Mouse (Mus musculus) midbrain, postnatal 0 days (tissue): ENCODE data around the gene Wdr34. TPM values are rescaled to one million over a fixed set of nuclear protein-coding genes. Genes with fewer than 3 reads are reported as not detected.

Experiments
- ATAC-seq: fragments of 200-750 bp; cut with Nextera tagmentation; 2 replicates; pipeline ENCODE4 v1.8.0; 2017; ENCODE audit warnings: moderate number of reproducible peaks, mild to moderate bottlenecking, moderate TSS enrichment, moderate library complexity; ENCODE audit not compliant: low FRiP score
- DNase-seq: peaks from one replicate; pipeline ENCODE4 v3.0.0-alpha.2; 2015; ENCODE audit warnings: low spot score
- H3K27ac ChIP-seq: fragments of 300-500 bp; sonication (generic); 2 replicates; pipeline ENCODE4 v1.5.1; 2014; ENCODE audit warnings: low read depth, mild to moderate bottlenecking, low read length, mixed read lengths
- H3K27me3 ChIP-seq: fragments of 300-500 bp; sonication (generic); 2 replicates; pipeline ENCODE4 v1.6.1; 2014; ENCODE audit warnings: low read length, control low read depth, mixed read lengths; ENCODE audit not compliant: insufficient read depth
- H3K36me3 ChIP-seq: fragments of 300-500 bp; sonication (generic); 2 replicates; pipeline ENCODE4 v1.6.1; 2014; ENCODE audit warnings: low read length, control low read depth, mixed read lengths; ENCODE audit not compliant: insufficient read depth
- H3K4me1 ChIP-seq: fragments of 300-500 bp; sonication (generic); 2 replicates; pipeline ENCODE4 v1.6.1; 2014; ENCODE audit warnings: mild to moderate bottlenecking, control low read depth, antibody characterized with exemption, low read length, mixed read lengths; ENCODE audit not compliant: insufficient read depth
- H3K4me2 ChIP-seq: fragments of 300-500 bp; sonication (generic); 2 replicates; pipeline ENCODE4 v1.6.1; 2014; ENCODE audit warnings: low read depth, mild to moderate bottlenecking, low read length, mixed read lengths; ENCODE audit not compliant: poor library complexity, severe bottlenecking
- H3K4me3 ChIP-seq: fragments of 300-500 bp; sonication (generic); 2 replicates; pipeline ENCODE4 v1.5.1; 2014; ENCODE audit warnings: low read depth, mild to moderate bottlenecking, low read length, moderate library complexity
- H3K9ac ChIP-seq: fragments of 300-500 bp; sonication (generic); replicated peaks from 2 replicates; pipeline ENCODE4 v1.6.1; 2014; ENCODE audit warnings: mild to moderate bottlenecking, low read length, moderate library complexity, mixed read lengths; ENCODE audit not compliant: poor library complexity, severe bottlenecking
- H3K9me3 ChIP-seq: fragments of 300-500 bp; sonication (generic); 2 replicates; pipeline ENCODE4 v1.6.1; 2016; ENCODE audit warnings: low read length, control low read depth
- CTCF ChIP-seq: IDR thresholded peaks from 2 replicates; pipeline ENCODE4 v1.5.1; 2016; ENCODE audit warnings: antibody characterized with exemption, mild to moderate bottlenecking
- WGBS: fragments of 180-500 bp; shearing (Covaris S2); extraction: QIAGEN DNeasy Blood & Tissue Kit; methylation state at CpG from one replicate; pipeline ENCODE4 v1.1.7; 2014; 5-methylcytosine and 5-hydroxymethylcytosine counted together
- polyA plus RNA-seq: library from polyadenylated mRNA; unstranded; fragments of >200 nt; fragmentation: Nextera tagmentation; extraction: Ambion mirVana; gene quantifications from 2 replicates; pipeline ENCODE4 v1.2.1, GENCODE M21; 2015
- total RNA-seq: library from RNA; depleted of rRNA; stranded (reverse); fragments of >200 nt; gene quantifications from 2 replicates; pipeline ENCODE4 v1.2.3, GENCODE M21; 2014

Wdr34 gene
- total and polyA plus RNA-seq, 2 experiments from 2014 or later = 82.7 to 87.3 TPM

GRCm38 (mm10) chr2:30047127-30047526 lies 1.6 kb downstream of the Wdr34 start:
- H3K27me3 ChIP-seq = no peaks in the 10 kb centered on the region
- no peak overlapping the region for H3K4me3 ChIP-seq
- H3K4me1 ChIP-seq = no peaks in the 10 kb centered on the region
- no peaks in the 10 kb centered on the region for H3K9me3 ChIP-seq
- peaks cover 5% of the 10 kb centered on the region; the same call in 1 of the 2 replicates for H3K36me3 ChIP-seq
- no peak for DNase-seq
- TF ChIP-seq CTCF = no peak
- H3K27ac ChIP-seq = no peak overlapping the region
- H3K4me2 ChIP-seq = no peak overlapping the region
- no peak for ATAC-seq
- no peak overlapping the region for H3K9ac ChIP-seq
- WGBS = 94% methylated on average over 6 of the region's 6 CpGs

GRCm38 (mm10) chr2:30044550-30044949 lies 4.1 kb downstream of the Wdr34 start:
- Histone ChIP-seq H3K27me3 (no peaks in the 10 kb centered on the region), H3K4me2 (no peak overlapping the region), H3K9ac (no peak overlapping the region), H3K27ac (no peak overlapping the region), H3K9me3 (no peaks in the 10 kb centered on the region), H3K4me1 (no peaks in the 10 kb centered on the region), H3K36me3 (peaks cover 9% of the 10 kb centered on the region; the same call in 1 of the 2 replicates), H3K4me3 (no peak overlapping the region)
- no peak for TF ChIP-seq CTCF
- WGBS = 84% methylated on average over 5 of the region's 5 CpGs
- no peak for ATAC-seq
- no peak for DNase-seq

GRCm38 (mm10) chr2:30042445-30042844 lies 6.2 kb downstream of the Wdr34 start:
- H3K36me3 ChIP-seq = peaks cover 16% of the 10 kb centered on the region
- ATAC-seq (no peak), DNase-seq (peak; percentile 84)
- H3K9ac ChIP-seq = no peak overlapping the region
- TF ChIP-seq CTCF = peak; percentile 81
- no peaks in the 10 kb centered on the region for H3K27me3 ChIP-seq
- H3K9me3 ChIP-seq = no peaks in the 10 kb centered on the region
- H3K4me1 ChIP-seq = no peaks in the 10 kb centered on the region
- WGBS = 0% methylated on average over 4 of the region's 4 CpGs
- H3K4me2 ChIP-seq = no peak overlapping the region
- H3K4me3 ChIP-seq = no peak overlapping the region
- H3K27ac ChIP-seq = no peak overlapping the region

GRCm38 (mm10) chr2:30039687-30040086 lies 9.0 kb downstream of the Wdr34 start:
- H3K4me3 ChIP-seq = no peak overlapping the region
- no peaks in the 10 kb centered on the region for H3K27me3 ChIP-seq
- H3K4me1 ChIP-seq = no peaks in the 10 kb centered on the region
- no peak for ATAC-seq
- H3K27ac ChIP-seq = no peak overlapping the region
- TF ChIP-seq CTCF = no peak
- peaks cover 19% of the 10 kb centered on the region for H3K36me3 ChIP-seq
- H3K4me2 ChIP-seq = no peak overlapping the region
- H3K9me3 ChIP-seq = no peaks in the 10 kb centered on the region
- DNase-seq = no peak
- H3K9ac ChIP-seq = no peak overlapping the region

- H3K36me3 ChIP-seq = peaks cover 26% of the 10 kb centered on the region
- H3K27me3 ChIP-seq = no peaks in the 10 kb centered on the region
- no peak overlapping the region for H3K4me2 ChIP-seq
- 93% methylated on average over 10 of the region's 10 CpGs for WGBS
- no peak overlapping the region for H3K4me3 ChIP-seq
- no peak overlapping the region for H3K27ac ChIP-seq
- TF ChIP-seq CTCF = no peak
- H3K9me3 ChIP-seq = no peaks in the 10 kb centered on the region
- no peaks in the 10 kb centered on the region for H3K4me1 ChIP-seq
- no peak overlapping the region for H3K9ac ChIP-seq
- ATAC-seq (no peak), DNase-seq (no peak)
Measured at GRCm38 (mm10) chr2:30038370-30038769, 10.3 kb downstream of the Wdr34 start.

- DNase-seq (no peak), ATAC-seq (no peak)
- WGBS = 91% methylated on average over 2 of the region's 2 CpGs
- no peaks in the 10 kb centered on the region for H3K27me3 ChIP-seq
- H3K4me1 ChIP-seq = no peaks in the 10 kb centered on the region
- no peak overlapping the region for H3K9ac ChIP-seq
- H3K4me3 ChIP-seq = no peak overlapping the region
- peaks cover 31% of the 10 kb centered on the region for H3K36me3 ChIP-seq
- H3K4me2 ChIP-seq = no peak overlapping the region
- H3K9me3 ChIP-seq = no peaks in the 10 kb centered on the region
- no peak for TF ChIP-seq CTCF
- H3K27ac ChIP-seq = no peak overlapping the region
Measured at GRCm38 (mm10) chr2:30037762-30038161, 10.9 kb downstream of the Wdr34 start.
